Mouse (Mus musculus) stomach, embryonic 16.5 days (tissue): ENCODE measurements around the gene Prr15l. TPM values are rescaled to one million over a fixed set of nuclear protein-coding genes. Genes with fewer than 3 reads are reported as not detected.

Experiments
- ATAC-seq: fragments of 200-750 bp; cut with Nextera tagmentation; 2 replicates; pipeline ENCODE4 v1.8.0; 2017; ENCODE audit warnings: moderate number of reproducible peaks, moderate TSS enrichment; ENCODE audit not compliant: insufficient read depth, low FRiP score
- H3K27ac ChIP-seq: fragments of 300-500 bp; sonication (generic); 2 replicates; pipeline ENCODE4 v1.5.1; 2014; ENCODE audit warnings: low read length
- H3K27me3 ChIP-seq: fragments of 300-500 bp; sonication (generic); 2 replicates; pipeline ENCODE4 v1.6.1; 2014; ENCODE audit warnings: low read length, control low read depth, mixed read lengths; ENCODE audit not compliant: control insufficient read depth, insufficient read depth
- H3K36me3 ChIP-seq: fragments of 300-500 bp; sonication (generic); 2 replicates; pipeline ENCODE4 v1.6.1; 2014; ENCODE audit warnings: low read length; ENCODE audit not compliant: control insufficient read depth, insufficient read depth
- H3K4me1 ChIP-seq: fragments of 300-500 bp; sonication (generic); 2 replicates; pipeline ENCODE4 v1.6.1; 2014; ENCODE audit warnings: low read length, control low read depth, mixed read lengths; ENCODE audit not compliant: control insufficient read depth, insufficient read depth
- H3K4me2 ChIP-seq: fragments of 300-500 bp; sonication (generic); 2 replicates; pipeline ENCODE4 v1.6.1; 2014; ENCODE audit warnings: low read depth, low read length, mixed read lengths
- H3K4me3 ChIP-seq: fragments of 300-500 bp; sonication (generic); replicated peaks from 2 replicates; pipeline ENCODE4 v1.5.1; 2014; ENCODE audit warnings: mild to moderate bottlenecking, low read length
- H3K9ac ChIP-seq: fragments of 300-500 bp; sonication (generic); 2 replicates; pipeline ENCODE4 v1.6.1; 2014; ENCODE audit warnings: low read length
- H3K9me3 ChIP-seq: fragments of 300-500 bp; sonication (generic); replicated peaks from 2 replicates; pipeline ENCODE4 v1.6.1; 2016; ENCODE audit warnings: low read length, control low read depth; ENCODE audit not compliant: control insufficient read depth
- WGBS: fragments of 180-500 bp; shearing (Covaris S2); extraction: QIAGEN DNeasy Blood & Tissue Kit; methylation state at CpG from one replicate; pipeline ENCODE4 v1.1.7; 2014; 5-methylcytosine and 5-hydroxymethylcytosine counted together
- polyA plus RNA-seq: library from polyadenylated mRNA; unstranded; fragments of >200 nt; fragmentation: Nextera tagmentation; extraction: Ambion mirVana; gene quantifications from 2 replicates; pipeline ENCODE4 v1.2.1, GENCODE M21; 2015

Gene Prr15l
- polyA plus RNA-seq, 1 experiment from 2014 or later: 70.8 TPM

GRCm38 (mm10) chr11:96916885-96917396, 11.0 kb upstream of the Prr15l start:
- Histone ChIP-seq H3K9ac (peak overlapping the region; percentile 51; the same call in 1 of the 2 replicates), H3K4me3 (peak overlapping the region; percentile 40), H3K4me2 (peak overlapping the region; percentile 50), H3K27ac (peak overlapping the region; percentile 12; the same call in 1 of the 2 replicates), H3K4me1 (peaks cover 17% of the 10 kb centered on the region), H3K9me3 (no peaks in the 10 kb centered on the region), H3K36me3 (no peaks in the 10 kb centered on the region), H3K27me3 (no peaks in the 10 kb centered on the region)
- whole genome bisulfite sequencing: 28% methylated on average over 13 of the region's 13 CpGs
- ATAC-seq: peak; percentile 0; the same call in 1 of the 2 replicates

- H3K4me1 ChIP-seq: peaks cover 17% of the 10 kb centered on the region
Measured at GRCm38 (mm10) chr11:96917415-96917814, 10.5 kb upstream of the Prr15l start.

GRCm38 (mm10) chr11:96919003-96919402, 8.9 kb upstream of the Prr15l start:
- Histone ChIP-seq H3K4me3 (no peak overlapping the region), H3K36me3 (no peaks in the 10 kb centered on the region), H3K9ac (0 out of 2 replicates have a peak overlapping the region, but pooled peaks have one; percentile 26), H3K4me1 (peaks cover 17% of the 10 kb centered on the region), H3K9me3 (no peaks in the 10 kb centered on the region), H3K27ac (no peak overlapping the region; the same call in 1 of the 2 replicates), H3K27me3 (no peaks in the 10 kb centered on the region), H3K4me2 (no peak overlapping the region)
- 40% methylated on average over 6 of the region's 6 CpGs for WGBS
- ATAC-seq: no peak

More at GRCm38 (mm10) chr11:96917415-96917814, 10.5 kb upstream of the Prr15l start:
- H3K4me2 ChIP-seq: no peak overlapping the region
- H3K27me3 ChIP-seq: no peaks in the 10 kb centered on the region
- H3K9ac ChIP-seq: no peak overlapping the region
- H3K36me3 ChIP-seq: no peaks in the 10 kb centered on the region
- H3K27ac ChIP-seq: no peak overlapping the region
- H3K4me3 ChIP-seq: no peak overlapping the region
- 83% methylated on average over 6 of the region's 6 CpGs for WGBS
- H3K9me3 ChIP-seq: no peaks in the 10 kb centered on the region
- no peak for ATAC-seq

- no peak overlapping the region for H3K4me2 ChIP-seq
- ATAC-seq: no peak
- H3K9me3 ChIP-seq: no peaks in the 10 kb centered on the region
- H3K36me3 ChIP-seq: no peaks in the 10 kb centered on the region
- H3K4me1 ChIP-seq: peaks cover 10% of the 10 kb centered on the region; the same call in 1 of the 2 replicates
- no peak overlapping the region for H3K27ac ChIP-seq
- H3K9ac ChIP-seq: no peak overlapping the region
- H3K27me3 ChIP-seq: no peaks in the 10 kb centered on the region
- no peak overlapping the region for H3K4me3 ChIP-seq
- WGBS: 72% methylated on average over 11 of the region's 11 CpGs
Measured at GRCm38 (mm10) chr11:96924861-96925260, 3.0 kb upstream of the Prr15l start.

- no peaks in the 10 kb centered on the region for H3K36me3 ChIP-seq
- WGBS: 79% methylated on average over 12 of the region's 12 CpGs
- H3K4me1 ChIP-seq: peaks cover 10% of the 10 kb centered on the region; the same call in 1 of the 2 replicates
- H3K4me3 ChIP-seq: no peak overlapping the region
- H3K9me3 ChIP-seq: no peaks in the 10 kb centered on the region
- peak; percentile 26; the same call in 1 of the 2 replicates for ATAC-seq
- H3K9ac ChIP-seq: peak overlapping the region; percentile 3; the same call in 1 of the 2 replicates
- peak overlapping the region; percentile 68 for H3K27ac ChIP-seq
- no peaks in the 10 kb centered on the region for H3K27me3 ChIP-seq
- H3K4me2 ChIP-seq: no peak overlapping the region
Measured at GRCm38 (mm10) chr11:96925469-96926148, 2.3 kb upstream of the Prr15l start.

GRCm38 (mm10) chr11:96926587-96926986, 1.3 kb upstream of the Prr15l start:
- ATAC-seq: no peak
- Histone ChIP-seq H3K9me3 (no peaks in the 10 kb centered on the region), H3K27me3 (no peaks in the 10 kb centered on the region), H3K4me1 (peaks cover 10% of the 10 kb centered on the region; the same call in 1 of the 2 replicates), H3K4me3 (no peak overlapping the region), H3K9ac (no peak overlapping the region), H3K27ac (no peak overlapping the region), H3K4me2 (no peak overlapping the region), H3K36me3 (no peaks in the 10 kb centered on the region)
- WGBS: 83% methylated on average over 5 of the region's 5 CpGs

GRCm38 (mm10) chr11:96928691-96929090, 787 bp downstream of the Prr15l start:
- H3K27ac ChIP-seq: peak overlapping the region; percentile 97
- WGBS: 3% methylated on average over 5 of the region's 5 CpGs
- H3K36me3 ChIP-seq: no peaks in the 10 kb centered on the region
- ATAC-seq: peak; percentile 81
- H3K27me3 ChIP-seq: no peaks in the 10 kb centered on the region
- peak overlapping the region; percentile 59 for H3K9ac ChIP-seq
- H3K4me1 ChIP-seq: peaks cover 13% of the 10 kb centered on the region; the same call in 1 of the 2 replicates
- H3K9me3 ChIP-seq: no peaks in the 10 kb centered on the region
- peak overlapping the region; percentile 42 for H3K4me2 ChIP-seq
- H3K4me3 ChIP-seq: peak overlapping the region; percentile 47

- peak overlapping the region; percentile 67 for H3K9ac ChIP-seq
- WGBS: 15% methylated on average over 13 of the region's 13 CpGs
- ATAC-seq: peak; percentile 89
Measured at GRCm38 (mm10) chr11:96929096-96929765, 1.3 kb downstream of the Prr15l start.

More at GRCm38 (mm10) chr11:96929096-96929765, 1.3 kb downstream of the Prr15l start:
- H3K27me3 ChIP-seq: no peaks in the 10 kb centered on the region
- H3K36me3 ChIP-seq: no peaks in the 10 kb centered on the region
- H3K4me2 ChIP-seq: peak overlapping the region; percentile 51
- H3K4me3 ChIP-seq: peak overlapping the region; percentile 47
- H3K9me3 ChIP-seq: no peaks in the 10 kb centered on the region
- H3K27ac ChIP-seq: peak overlapping the region; percentile 97
- H3K4me1 ChIP-seq: peaks cover 13% of the 10 kb centered on the region; the same call in 1 of the 2 replicates
